Mouse (Mus musculus) lung, postnatal 14 days (tissue): Measurements from ENCODE around the gene Afdn.
"Not testable (repeated sequence)": the region's sequence is repeated elsewhere in the genome, so short reads cannot be mapped to it uniquely, and the experiment has no call there.

Source experiments
- DNase-seq: peaks from one replicate; pipeline ENCODE4 v3.0.0; 2021

Afdn gene

GRCm38 (mm10) chr17:13889818-13890434 is 129.6 kb downstream of the Afdn start:
- DNase-seq = no peak

- no peak for DNase-seq
Measured at GRCm38 (mm10) chr17:13890932-13891331, 130.6 kb downstream of the Afdn start.

GRCm38 (mm10) chr17:13898838-13899237 is 138.5 kb downstream of the Afdn start:
- DNase-seq = no peak

GRCm38 (mm10) chr17:13899241-13899640 is 138.9 kb downstream of the Afdn start:
- DNase-seq = no peak

GRCm38 (mm10) chr17:13903793-13904192 is 143.5 kb downstream of the Afdn start:
- no peak for DNase-seq

GRCm38 (mm10) chr17:13907082-13907481 is 146.7 kb downstream of the Afdn start:
- no peak for DNase-seq

GRCm38 (mm10) chr17:13907681-13908080 is 147.3 kb downstream of the Afdn start:
- no peak for DNase-seq

- DNase-seq = no peak
Measured at GRCm38 (mm10) chr17:13913951-13914350, 153.6 kb downstream of the Afdn start.

- peak; percentile 48 for DNase-seq
Measured at GRCm38 (mm10) chr17:13914531-13914930, 154.2 kb downstream of the Afdn start.

- DNase-seq = no peak
Measured at GRCm38 (mm10) chr17:13920771-13921170, 160.4 kb downstream of the Afdn start.

GRCm38 (mm10) chr17:13923418-13923817 is 163.1 kb downstream of the Afdn start:
- no peak for DNase-seq

- DNase-seq = no peak
Measured at GRCm38 (mm10) chr17:13924588-13924987, 164.2 kb downstream of the Afdn start.

GRCm38 (mm10) chr17:13925931-13926330 is 165.6 kb downstream of the Afdn start:
- no peak for DNase-seq

GRCm38 (mm10) chr17:13930421-13930820 is 170.1 kb downstream of the Afdn start:
- DNase-seq = no peak

GRCm38 (mm10) chr17:13935364-13935763 is 175.0 kb downstream of the Afdn start:
- DNase-seq = not testable (repeated sequence)

GRCm38 (mm10) chr17:13937787-13938186 is 177.4 kb downstream of the Afdn start:
- no peak for DNase-seq

GRCm38 (mm10) chr17:13938652-13939051 is 178.3 kb downstream of the Afdn start:
- peak; percentile 14 for DNase-seq

- not testable (repeated sequence) for DNase-seq
Measured at GRCm38 (mm10) chr17:13939231-13939630, 178.9 kb downstream of the Afdn start.

GRCm38 (mm10) chr17:13940487-13940886 is 180.1 kb downstream of the Afdn start:
- peak; percentile 14 for DNase-seq

GRCm38 (mm10) chr17:13948073-13948472 is 187.7 kb downstream of the Afdn start, which contains the start of gene Gm7168:
Gm7168 (plus strand) TSS chr17:13948373.
- not testable (repeated sequence) for DNase-seq

- DNase-seq = not testable (repeated sequence)
Measured at GRCm38 (mm10) chr17:13951570-13951969, 191.2 kb downstream of the Afdn start.
